Mouse (Mus musculus) heart, postnatal 25 days (tissue): ENCODE measurements at regions not wholly inside any gene's neighbourhood (a gene's known extent, or its start where the extent isn't known, plus 50 kb on each side); places are given as distances from the start of the nearest gene placed in this dataset.

ENCODE experiments used
- DNase-seq: peaks from one replicate; pipeline ENCODE4 v3.0.0; 2022; ENCODE audit warnings: low spot score
- intact Hi-C: fragments of 180-260 bp; cut with DNase I; formaldehyde crosslinking; loops from one replicate; pipeline ENCODE4 v1.15.1; 2025

DNA sequence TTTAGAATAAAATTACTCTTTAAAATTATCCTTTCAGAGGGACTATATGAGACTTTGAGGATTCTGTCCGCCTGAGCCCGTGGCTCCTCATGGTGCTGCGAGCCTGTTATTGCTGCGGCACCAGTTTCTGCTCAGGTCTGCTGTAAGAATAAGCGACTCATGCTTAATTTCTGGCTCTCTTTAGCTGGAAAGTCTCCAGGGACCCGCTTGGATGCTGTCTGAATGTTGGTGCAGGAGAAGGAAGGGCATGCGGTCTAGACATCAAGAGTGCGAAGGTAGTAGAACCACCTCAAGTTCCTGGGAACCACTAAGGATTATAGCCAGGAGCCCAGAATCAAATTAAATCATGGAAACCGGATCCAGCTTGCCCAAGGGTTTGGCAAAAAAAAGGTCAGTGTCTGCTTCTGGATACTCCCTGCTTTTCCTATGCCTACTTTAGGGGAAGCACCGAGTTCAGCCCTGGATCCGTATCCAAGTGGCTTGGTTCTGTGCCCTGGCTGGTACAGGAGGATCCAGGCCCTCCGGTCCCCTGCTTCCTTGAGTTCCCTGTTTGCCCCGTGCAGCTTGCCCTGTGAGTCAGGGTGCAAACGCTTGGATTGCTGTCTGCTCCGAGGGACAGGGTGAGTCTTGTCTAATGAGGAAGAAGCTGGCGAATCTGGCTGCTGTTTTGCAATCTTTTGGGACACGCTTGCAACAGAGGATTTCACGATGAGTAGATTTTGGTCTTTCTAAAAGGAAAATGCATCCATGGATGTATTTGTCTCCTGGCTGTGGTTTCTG, 138.2 kb upstream of the Prickle1 start:
- intact Hi-C loops, result no loop called here

DNA sequence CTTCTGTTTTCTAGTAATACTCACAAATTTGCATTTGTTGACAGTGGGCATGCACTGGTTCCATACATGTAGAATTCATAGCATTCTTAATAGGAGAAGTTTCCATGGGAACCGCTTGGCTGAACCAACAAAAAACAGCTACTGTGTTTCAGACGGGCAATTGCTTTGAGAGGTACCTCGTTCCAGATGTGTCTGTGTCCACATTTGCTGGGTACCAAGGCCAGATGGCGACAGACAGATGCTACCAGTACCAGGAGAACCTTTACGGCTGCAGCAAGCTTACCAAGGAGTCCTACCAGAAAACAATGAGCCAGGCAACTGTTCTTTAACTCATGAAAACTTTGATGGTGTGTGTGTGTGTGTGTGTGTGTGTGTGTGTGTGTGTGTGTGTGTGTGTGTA, 137.1 kb upstream of the Prickle1 start:
- no peak for DNase-seq
- intact Hi-C loops, result no loop called here

More for the DNA sequence above, 138.2 kb upstream of the Prickle1 start:
- DNase-seq, result peak; percentile 28

DNA sequence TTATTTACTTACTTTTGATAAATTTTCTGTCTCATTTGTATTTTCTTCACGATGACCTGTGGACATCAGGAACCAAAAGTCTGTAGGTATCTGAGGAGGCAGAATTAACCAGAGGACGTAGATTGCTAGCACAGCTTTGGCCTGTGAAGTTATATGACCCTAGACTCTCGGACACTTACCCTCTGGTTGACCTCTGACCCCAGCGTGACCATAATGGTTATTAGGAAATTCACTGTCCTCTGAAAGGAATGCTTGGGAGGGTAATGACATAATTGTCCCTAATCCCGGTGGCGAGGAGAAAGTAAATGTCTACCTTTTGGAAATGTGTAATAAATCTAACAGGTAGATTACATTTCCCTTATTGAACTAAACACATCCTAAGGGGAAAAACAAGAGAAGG, 135.5 kb upstream of the Prickle1 start:
- DNase-seq, result no peak
- intact Hi-C loops, result no loop called here

DNA sequence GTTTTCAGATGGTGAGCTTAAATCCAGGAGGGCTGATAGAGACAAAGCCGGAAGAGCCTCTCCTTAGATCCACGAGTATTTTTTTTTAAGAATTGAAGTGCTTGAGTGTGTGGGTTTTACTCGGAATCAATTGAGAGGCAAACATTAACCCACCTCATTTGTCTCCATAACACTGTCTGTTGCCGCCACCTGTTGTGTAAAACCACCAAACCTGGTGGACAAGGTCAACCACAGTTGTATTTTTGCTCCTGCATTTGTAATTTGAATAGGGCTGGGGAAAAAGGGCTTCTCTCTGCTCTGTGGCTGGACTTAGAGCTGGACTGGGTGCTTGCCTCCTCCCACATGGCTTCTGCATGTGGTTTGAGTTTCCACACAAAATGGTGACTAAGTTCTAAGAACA, 119.8 kb upstream of the Prickle1 start:
- intact Hi-C loops, result no loop called here
- DNase-seq, result no peak

DNA sequence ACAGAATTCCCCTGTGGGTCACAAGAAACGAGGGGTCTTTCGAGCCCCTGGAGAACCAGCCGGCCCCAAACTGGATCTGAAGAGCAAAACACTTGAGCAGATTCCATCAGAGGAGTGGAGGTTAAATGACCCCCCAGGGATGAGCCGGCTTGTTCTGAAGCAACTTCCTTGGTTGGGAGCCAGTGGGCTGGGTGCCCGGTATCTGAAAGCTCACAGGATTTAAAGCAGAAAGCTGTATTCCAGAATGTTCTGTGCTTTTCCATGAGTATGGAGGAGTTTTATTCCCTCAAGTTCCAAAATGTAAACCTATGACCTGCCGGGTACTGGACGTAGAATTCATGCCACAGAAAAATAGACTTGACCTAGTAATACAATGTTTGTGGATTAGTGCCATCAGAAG, 117.7 kb upstream of the Prickle1 start:
- intact Hi-C loops, result no loop called here
- DNase-seq, result peak; percentile 65

DNA sequence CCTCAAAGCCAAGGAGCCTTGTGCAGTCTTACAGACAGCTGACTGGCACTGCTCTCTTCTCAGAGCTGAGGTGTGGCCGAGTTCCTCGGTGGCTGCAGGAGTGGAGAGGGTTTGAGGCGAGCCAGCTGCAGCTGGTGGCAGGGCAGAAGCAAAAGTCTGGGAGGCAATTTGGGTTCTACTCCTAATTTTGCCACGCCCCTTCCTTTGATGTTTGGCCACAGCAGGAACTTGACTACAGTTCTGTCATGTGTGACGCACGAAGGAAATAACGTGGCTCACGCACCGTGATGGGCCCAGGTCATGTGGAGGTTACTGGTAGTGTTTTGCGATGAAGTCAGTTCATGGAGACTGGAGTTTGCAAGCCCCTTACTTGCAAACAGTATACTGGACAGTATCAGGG, 116.9 kb upstream of the Prickle1 start:
- no peak for DNase-seq
- intact Hi-C loops, result no loop called here

DNA sequence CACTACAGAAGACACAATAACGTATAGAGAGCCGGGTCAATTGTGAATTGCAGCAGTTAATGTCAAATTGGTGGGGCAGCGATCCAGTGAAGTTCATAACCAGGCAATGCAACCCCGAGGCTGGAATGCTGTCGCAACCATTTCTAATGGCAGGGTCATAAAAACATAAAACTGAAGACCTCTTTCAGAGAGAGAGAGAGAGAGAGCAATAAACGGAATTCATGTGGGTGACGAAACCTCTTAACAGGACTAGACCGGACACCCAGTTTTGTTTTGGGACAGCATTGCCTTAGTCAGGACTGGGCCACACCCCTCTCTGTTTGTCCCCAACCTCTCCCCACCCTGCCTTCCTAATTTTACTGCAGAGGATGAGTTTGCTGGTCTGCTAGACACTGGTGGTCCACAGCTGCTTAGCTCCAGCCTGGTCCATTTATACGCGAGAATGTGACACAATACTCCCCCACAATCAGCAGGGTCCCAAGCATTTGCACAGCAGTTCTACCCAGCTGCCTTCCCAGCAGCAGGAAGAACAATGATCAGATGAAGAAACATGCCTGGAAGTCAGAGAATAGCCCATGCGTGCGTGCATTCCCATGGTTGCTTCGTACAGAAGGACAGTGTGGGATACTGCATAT, 115.6 kb upstream of the Prickle1 start:
- no peak for DNase-seq
- intact Hi-C loops, result no loop called here

DNA sequence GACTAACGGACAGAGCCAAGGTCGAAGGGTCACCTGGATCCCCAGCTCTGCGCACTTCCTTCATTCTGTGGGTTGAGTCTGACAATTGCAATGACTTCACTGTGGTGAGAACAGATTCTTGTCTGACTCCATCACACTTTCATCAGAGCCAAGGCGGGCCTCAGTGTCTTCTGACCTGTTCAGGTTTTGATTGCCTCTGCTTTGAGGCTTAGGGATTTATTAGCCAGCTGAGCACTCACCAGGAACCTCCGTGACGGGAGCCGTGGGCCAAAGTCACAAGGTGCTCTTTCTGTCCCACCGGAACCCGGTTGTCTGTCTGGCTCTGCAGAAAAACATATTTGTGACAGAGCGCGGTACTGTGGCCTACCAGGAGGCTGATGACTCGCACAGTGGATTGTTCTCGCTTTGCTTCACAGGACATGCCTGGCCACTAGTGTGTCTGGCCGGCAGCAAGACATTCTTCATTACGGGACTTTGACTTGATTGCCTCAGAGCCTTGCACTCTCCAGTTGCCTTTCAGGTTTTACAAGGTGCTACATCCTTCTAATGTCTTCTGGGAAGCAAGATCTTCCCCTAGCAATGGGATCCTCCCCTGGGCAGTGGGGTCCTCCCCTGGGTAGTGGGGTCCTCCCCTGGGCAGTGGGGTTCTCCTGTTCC, 114.9 kb upstream of the Prickle1 start:
- DNase-seq, result no peak
- intact Hi-C loops, result no loop called here

DNA sequence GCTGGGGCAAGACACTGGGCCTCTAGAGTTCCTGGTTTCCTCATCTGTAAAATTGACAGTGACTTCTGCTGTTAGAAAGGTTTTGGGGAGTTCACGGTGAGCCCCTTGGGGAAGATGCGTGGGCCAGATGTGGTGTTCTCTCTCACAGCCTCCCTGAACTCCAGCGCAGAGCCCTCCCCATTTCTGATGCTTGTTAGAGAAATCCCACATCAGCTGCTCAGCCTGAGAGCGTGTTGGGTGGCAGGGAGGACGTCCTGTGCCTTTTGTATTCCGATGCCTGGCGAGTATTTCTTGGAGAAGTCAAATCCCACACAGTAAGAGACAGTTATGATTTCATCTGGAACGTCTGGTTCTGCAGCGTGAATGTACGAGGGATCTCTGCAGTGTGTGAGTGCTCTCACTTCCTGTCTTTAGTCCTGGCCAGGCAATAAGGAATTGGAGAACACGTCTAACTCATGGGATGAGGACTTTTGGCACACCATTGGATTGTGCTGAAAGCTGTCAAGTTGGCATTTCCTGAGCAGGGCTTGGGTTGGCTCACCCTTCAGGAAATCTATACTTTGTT, 110.8 kb upstream of the Prickle1 start:
- intact Hi-C loops, result no loop called here
- DNase-seq, result no peak

DNA sequence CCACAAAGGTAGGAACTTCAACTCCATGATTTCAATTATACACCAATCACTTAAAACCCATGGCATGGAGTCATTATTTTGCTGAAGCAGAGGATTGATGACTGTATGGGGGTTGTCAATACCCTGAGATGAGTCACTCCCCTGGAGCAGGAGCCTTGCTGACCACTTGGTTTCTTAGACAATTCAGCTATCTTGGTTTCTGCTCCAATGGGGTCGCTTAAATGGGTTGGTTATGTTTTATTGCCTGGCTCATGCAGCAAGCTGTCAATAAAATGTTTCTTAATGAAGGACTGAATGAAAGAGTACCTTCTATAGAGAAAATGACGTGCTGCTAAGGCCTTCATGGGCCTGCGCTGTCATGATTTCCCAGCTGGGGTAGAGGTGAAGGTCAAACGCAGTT, 110.0 kb upstream of the Prickle1 start:
- DNase-seq, result no peak
- intact Hi-C loops, result no loop called here

DNA sequence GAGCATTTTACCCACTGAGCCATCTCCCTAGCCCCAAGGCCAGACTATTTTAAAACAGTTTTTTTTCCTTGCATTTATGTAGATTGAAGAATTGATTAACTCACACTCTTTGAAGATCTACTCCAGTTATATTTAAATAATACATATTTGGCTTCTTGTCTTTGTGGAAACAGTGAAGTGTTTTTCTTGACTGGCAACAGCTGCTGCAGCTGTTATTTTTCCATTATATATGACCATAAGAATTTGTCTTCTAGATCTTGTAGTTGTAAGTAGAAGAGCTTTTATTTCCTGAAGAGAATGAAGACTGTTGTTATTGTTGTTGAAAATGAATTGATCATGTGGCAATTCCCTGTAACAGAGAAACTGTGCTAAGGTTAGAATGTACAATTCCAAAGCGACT, 109.4 kb upstream of the Prickle1 start:
- intact Hi-C loops, result no loop called here
- no peak for DNase-seq

DNA sequence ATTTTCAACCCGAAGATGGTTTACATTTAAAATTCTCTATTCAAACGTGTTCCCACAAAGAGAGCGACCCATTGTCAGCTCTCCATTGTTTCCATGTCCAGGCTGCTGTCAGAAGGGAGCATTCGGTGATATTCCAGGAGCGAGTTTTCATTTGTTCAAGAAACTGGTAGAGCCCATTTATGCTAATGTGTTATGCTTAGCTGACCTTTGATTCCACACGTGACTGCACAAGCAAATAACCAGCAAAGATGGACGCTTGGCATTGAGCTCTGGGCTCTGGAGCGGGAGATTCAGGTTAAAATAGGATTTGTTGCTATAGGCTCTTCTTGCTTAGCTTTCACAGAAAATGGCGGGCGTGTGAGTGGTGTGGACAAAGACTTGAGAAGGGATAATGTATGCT, 105.3 kb upstream of the Prickle1 start:
- intact Hi-C loops, result no loop called here
- no peak for DNase-seq

DNA sequence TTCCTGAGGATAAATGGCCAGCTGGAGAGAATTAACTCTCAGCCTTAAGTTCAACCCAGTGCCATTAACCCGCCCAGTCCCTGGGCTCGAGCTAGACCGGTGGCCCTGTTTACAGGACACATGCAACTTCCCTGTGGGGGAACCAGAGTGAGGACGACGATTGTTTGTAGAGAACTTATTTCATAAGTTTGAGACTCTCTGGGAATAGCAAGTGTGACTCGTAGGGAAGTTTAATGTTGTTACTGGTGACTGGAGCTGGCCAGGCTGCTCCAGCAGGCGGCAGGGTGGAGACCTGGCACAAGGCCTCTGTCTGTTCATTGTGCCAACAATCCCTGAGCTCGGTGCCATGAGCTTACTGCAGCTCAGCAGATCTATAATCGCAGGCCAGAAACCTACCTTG, 104.3 kb upstream of the Prickle1 start:
- intact Hi-C loops, result no loop called here
- peak; percentile 16 for DNase-seq

DNA sequence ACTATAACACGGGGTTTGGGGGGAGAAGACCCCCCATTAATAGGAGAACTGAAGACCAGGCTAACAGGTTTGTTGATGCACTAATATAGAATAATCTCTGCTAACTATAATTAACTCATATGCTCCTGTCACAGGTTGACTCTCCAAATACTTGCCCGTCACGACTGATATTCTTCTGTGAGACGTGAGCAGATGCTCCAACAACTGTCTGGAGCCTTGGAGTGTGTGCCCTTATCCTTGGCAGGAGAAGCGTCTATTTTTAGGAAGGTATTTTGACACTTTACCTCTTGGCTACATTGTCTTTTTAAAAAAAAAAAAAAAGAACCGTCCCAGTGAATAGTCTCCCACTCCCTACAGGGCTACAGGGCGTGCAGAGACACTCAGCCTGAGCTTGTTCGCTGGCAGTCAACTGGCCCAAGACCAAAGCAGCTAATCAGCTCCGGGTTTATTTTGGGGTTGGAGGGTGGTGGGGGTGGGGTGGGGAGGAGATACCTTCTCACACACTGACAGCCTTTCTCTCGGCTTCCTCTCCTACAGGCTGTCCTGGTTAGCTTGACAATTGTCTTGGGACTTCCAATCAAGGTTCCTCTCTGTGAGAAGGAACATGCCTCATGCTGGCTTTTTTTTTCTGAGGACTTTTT, 102.6 kb upstream of the Prickle1 start:
- peak; percentile 5 for DNase-seq
- intact Hi-C loops, result no loop called here

DNA sequence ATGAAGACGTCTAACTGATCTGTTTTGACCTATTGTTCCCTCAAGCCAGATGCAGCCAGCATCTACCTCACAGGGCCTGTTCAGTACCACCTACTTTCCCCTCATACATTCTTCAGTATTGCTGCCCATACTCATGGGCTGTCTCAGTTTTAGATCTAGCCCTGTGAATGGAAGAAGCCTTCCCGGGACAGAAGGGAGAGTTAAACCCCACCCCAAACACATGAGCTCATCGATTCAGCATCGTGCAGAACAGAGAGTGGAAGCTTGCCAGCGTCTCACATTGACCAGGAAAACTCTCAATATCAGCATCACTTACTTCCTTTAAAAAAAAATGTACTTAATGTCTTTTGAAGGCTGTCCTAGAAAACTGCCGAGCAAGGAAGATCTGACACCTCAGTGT, 95.0 kb upstream of the Prickle1 start:
- intact Hi-C loops, result no loop called here

DNA sequence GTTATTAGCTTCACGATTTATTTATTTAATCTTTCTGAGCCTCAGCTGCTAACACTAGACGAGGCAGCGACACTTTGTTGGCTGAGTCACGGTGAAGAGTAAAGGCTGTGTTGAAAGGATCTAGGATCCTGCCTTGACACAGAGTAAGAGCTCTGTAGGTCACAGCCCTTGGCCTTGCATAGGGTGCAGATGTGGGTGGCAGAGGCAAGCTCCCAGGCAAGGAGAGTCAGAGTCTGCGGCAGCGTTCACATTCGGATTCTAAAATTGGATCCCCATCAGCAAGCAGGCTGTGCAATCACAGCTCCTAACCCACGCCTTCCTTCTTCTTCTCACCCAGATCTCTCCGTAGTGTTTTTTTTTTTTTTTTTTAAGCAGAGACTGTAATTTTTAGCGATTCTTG, 94.3 kb upstream of the Prickle1 start:
- intact Hi-C loops, result no loop called here
- no peak for DNase-seq

More for the DNA sequence above, 95.0 kb upstream of the Prickle1 start:
- DNase-seq, result no peak

DNA sequence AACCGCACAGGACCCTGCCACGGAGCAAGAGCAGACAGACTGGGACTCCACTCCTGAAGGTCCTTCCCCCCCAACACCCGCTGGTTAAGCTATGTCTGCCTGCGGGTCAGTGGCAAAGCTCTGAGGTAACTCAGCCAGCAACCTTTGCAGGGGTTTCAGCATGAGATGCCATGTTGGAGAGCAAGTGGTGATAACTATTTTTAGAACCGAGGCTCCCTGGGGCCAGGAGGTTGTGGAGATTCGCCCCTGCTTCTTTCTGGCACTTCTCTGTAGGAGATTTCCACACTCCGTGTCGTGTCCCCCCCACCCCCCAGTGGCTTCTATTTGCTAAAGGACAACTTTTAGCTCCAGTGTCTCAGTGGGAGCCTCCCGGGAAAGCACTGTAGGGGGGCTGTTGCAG, 90.7 kb upstream of the Prickle1 start:
- no peak for DNase-seq

DNA sequence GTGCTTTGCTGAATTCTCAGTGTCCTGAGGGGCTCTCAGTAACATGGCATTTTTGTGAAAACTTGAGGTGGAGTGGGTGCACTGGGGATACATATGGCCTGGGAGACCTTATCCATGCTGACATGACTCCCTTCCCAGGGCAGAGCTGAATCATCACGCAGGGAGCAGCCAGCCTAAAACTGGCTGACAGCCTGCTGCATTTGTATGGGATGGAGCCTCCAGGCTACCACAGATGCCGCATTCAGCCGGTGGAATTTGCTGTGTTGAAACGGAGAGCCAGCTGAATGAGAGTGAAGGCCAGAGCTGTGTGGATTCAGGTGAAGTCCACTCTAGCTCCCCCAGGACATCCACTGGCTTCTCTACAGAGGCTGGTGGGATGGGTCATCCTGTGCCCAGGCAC, 85.9 kb upstream of the Prickle1 start:
- intact Hi-C loops, result no loop called here
- DNase-seq, result no peak

More for the DNA sequence above, 90.7 kb upstream of the Prickle1 start:
- intact Hi-C loops, result loop anchor here (5.0 kb wide), 2 partner anchors 34 to 89 kb away; partner anchors contain the start of gene Prickle1

DNA sequence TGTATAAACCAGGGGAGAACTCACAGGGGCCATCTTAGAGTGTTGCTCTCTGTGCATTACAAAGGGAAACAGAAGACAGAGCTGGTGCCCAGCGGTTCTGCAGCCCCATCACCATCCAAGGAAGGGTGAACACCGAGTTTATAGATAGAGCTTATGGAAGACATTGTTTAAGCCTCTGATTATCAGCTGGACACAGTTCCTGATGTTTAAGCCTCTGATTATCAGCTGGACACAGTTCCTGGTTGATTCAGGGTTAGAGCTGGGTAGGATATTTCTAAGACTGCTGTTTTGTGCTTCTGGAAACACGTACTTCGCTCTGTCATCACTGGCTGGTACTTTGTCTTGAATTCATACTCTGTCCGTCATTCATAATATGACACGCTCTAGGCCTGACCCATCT, 79.9 kb upstream of the Prickle1 start:
- intact Hi-C loops, result no loop called here
- no peak for DNase-seq

DNA sequence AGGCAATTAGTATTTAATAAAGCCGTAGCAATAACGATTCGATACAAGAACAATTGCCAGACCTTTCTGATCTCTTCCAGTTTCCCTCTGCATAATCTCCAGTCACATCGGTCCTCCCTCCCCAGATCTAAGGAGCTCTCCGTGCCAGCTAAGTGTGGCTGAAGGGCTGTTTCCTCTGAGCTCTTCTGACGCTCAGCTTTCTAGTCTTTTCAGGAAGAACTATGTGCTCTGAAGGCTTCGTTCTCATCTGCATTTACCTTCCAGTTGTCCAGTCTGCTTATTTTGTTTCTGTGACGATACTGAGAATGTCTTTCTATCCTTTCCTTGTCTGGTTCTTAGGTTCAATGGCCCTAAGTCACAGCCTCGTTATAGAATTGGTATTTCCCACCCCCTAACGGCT, 78.3 kb upstream of the Prickle1 start:
- DNase-seq, result no peak
- intact Hi-C loops, result no loop called here
